11 mouse cellular contexts compared by ENCODE assay signal in the genomic region with DNA sequence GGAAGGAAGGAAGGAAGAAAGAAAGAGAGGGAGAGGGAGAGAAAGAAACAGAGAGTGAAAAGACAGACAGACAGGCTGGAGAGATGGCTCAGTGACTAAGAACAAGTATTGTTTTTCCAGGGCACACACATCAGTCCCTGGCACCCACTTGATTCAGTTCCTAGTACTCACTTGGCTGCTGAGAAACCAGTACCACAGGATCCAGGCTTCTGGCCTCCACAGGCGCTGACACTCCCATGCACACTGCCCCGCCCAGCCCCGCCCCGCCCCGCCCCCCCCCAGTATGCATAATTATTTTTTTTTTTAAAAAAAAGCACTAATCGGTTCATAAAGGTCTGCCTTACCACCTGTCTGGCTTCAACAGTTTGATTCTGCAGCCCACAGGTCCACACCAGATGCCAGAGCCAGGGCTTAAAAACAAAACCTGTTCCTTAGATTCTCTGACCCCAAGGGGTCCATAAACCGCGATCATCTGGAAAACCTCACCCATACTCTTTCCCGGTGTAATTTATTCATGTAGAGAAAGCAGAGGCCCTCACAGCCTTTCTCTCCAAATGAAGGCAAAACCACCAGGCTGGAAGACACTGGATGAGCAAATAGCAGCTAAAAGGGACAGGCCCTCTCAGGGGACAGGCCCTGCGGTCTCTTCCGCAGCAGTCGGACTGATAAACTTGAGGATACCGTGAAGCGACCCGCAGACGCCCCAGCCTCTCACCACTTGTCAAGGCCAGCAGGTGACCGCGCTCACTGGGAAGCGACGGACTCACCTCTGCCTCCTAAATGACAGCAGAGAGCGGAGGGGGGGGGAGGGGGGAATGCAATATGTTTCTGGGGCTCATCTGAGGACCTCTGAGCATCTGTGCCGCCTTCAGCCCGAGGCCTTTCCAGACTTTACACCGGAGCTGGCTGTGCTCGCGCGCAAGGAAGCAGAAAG. TPM values are rescaled to one million over a fixed set of nuclear protein-coding genes. Genes with fewer than 3 reads are reported as not detected.
DNase-seq lines count a peak whose midpoint lies in the region; ATAC-seq and TF ChIP-seq lines count a peak whose summit lies in the region.
"Had no signal": no experiment of that assay in that cellular context is flagged by ENCODE, and none has a peak within 500 bp of the region (broad histone marks: within the 10 kb centered on the region; RNA-seq: fewer than 3 reads in every experiment).

No protein-coding gene starts in this region.

- no peak overlapping the region for H3K4me3 ChIP-seq in embryonic facial prominence, embryonic 14.5 days (ENCODE audit: low read depth, low read length)
- peak overlapping the region; percentile 9; the same call in 1 of the 2 replicates for H3K4me3 ChIP-seq in limb, embryonic 13.5 days
- H3K4me3 ChIP-seq in left cerebral cortex, adult 2 months: no peak overlapping the region

- intact Hi-C loops in left cerebral cortex, adult 2 months (cut with DNase I): no loop called here

- DNase-seq in cerebellum, postnatal 14 days: peak; percentile 30 to 34
- no peak for DNase-seq in cerebellum, adult 11 months
- DNase-seq in embryonic facial prominence, embryonic 14.5 days (ENCODE audit: low spot score): peak; percentile 43
- peak; percentile 33 for DNase-seq in neural tube, embryonic 10.5 days (ENCODE audit: extremely low spot score, low spot score)
- no peak for DNase-seq in adrenal gland, adult (ENCODE audit: inconsistent age in 2 of 2, low spot score in 1 of 2)
- no peak for DNase-seq in left cerebral cortex, adult 2 months (ENCODE audit: extremely low spot score in 1 of 2, low spot score in 2 of 2)
- DNase-seq: heart, postnatal 36 days; right cerebral cortex, postnatal 14 days had no signal

- no peaks in the 10 kb centered on the region for H3K9me3 ChIP-seq in embryonic facial prominence, embryonic 14.5 days (ENCODE audit: control insufficient read depth, low read length)
- no peaks in the 10 kb centered on the region for H3K9me3 ChIP-seq in limb, embryonic 13.5 days

- 0 out of 2 replicates have a peak, but pooled peaks have one; percentile 27 for ATAC-seq in embryonic facial prominence, embryonic 14.5 days (ENCODE audit: low read depth)
- ATAC-seq in limb, embryonic 13.5 days (ENCODE audit: low FRiP score, low read depth): no peak
- ATAC-seq in cerebellum, adult (ENCODE audit: insufficient number of reproducible peaks, low FRiP score, low TSS enrichment): no peak; the same call in 1 of the 2 replicates
- ATAC-seq: activated CD4-positive, CD25-positive, alpha-beta regulatory T cell, adult 4 months had no signal

- peaks cover 7% of the 10 kb centered on the region for H3K27me3 ChIP-seq in embryonic facial prominence, embryonic 14.5 days (replicated peaks; ENCODE audit: control insufficient read depth, insufficient read depth, low read length)
- peaks cover 26% of the 10 kb centered on the region for H3K27me3 ChIP-seq in limb, embryonic 13.5 days

- no peak overlapping the region for H3K9ac ChIP-seq in embryonic facial prominence, embryonic 14.5 days (ENCODE audit: low read depth, low read length)
- no peak overlapping the region for H3K9ac ChIP-seq in limb, embryonic 13.5 days

- H3K27ac ChIP-seq in embryonic facial prominence, embryonic 14.5 days (replicated peaks; ENCODE audit: low read depth, low read length): no peak overlapping the region
- H3K27ac ChIP-seq in limb, embryonic 13.5 days: peak overlapping the region; percentile 10; the same call in 1 of the 2 replicates
- no peak overlapping the region for H3K27ac ChIP-seq in left cerebral cortex, adult 2 months

- H3K36me3 ChIP-seq in embryonic facial prominence, embryonic 14.5 days (ENCODE audit: control insufficient read depth, insufficient read depth, low read length): no peaks in the 10 kb centered on the region
- no peaks in the 10 kb centered on the region for H3K36me3 ChIP-seq in limb, embryonic 13.5 days

- no peak for TF ChIP-seq CTCF in left cerebral cortex, adult 2 months (IDR thresholded peaks at IDR 0.05)

- H3K4me2 ChIP-seq in embryonic facial prominence, embryonic 14.5 days (ENCODE audit: low read depth, low read length): peak overlapping the region; percentile 36
- peak overlapping the region; percentile 43 for H3K4me2 ChIP-seq in limb, embryonic 13.5 days (replicated peaks)

- WGBS in embryonic facial prominence, embryonic 14.5 days: 8% methylated on average over 23 of the region's 27 CpGs
- 3% methylated on average over 27 of the region's 27 CpGs for WGBS in limb, embryonic 13.5 days

- no peaks in the 10 kb centered on the region for H3K4me1 ChIP-seq in embryonic facial prominence, embryonic 14.5 days (ENCODE audit: control insufficient read depth, insufficient read depth, low read length)
- peaks cover 30% of the 10 kb centered on the region for H3K4me1 ChIP-seq in limb, embryonic 13.5 days

RNA-seq across cellular contexts. Expression of gene Serhl, which starts 0.5 kb away (rescaled TPM):
- polyA plus RNA-seq in embryonic facial prominence, embryonic 14.5 days (2014; fragmentation: Nextera tagmentation; extraction: Ambion mirVana): 63.8 and 71.6 TPM in 2 replicates
- 58.9 and 59.5 TPM in 2 replicates for polyA plus RNA-seq in limb, embryonic 13.5 days (2015; fragmentation: Nextera tagmentation; extraction: Ambion mirVana)
- total RNA-seq in left cerebral cortex, adult 2 months (2021): 10 to 100 TPM in 1 of 2 experiments, 1 to 10 TPM in 1; 9.0 to 10.2 TPM

RNA-seq across cellular contexts. Expression of gene Rrp7a, which starts 33.8 kb away (rescaled TPM):
- 61.6 and 63.0 TPM in 2 replicates for polyA plus RNA-seq in embryonic facial prominence, embryonic 14.5 days (2014; fragmentation: Nextera tagmentation; extraction: Ambion mirVana)
- 59.4 and 63.9 TPM in 2 replicates for polyA plus RNA-seq in limb, embryonic 13.5 days (2015; fragmentation: Nextera tagmentation; extraction: Ambion mirVana)
- 100 to 1,000 TPM; 147 to 159 TPM for total RNA-seq in left cerebral cortex, adult 2 months (2021)

RNA-seq across cellular contexts. Expression of gene Nfam1, which starts 55.7 kb away (rescaled TPM):
- 4.7 and 6.0 TPM in 2 replicates for polyA plus RNA-seq in embryonic facial prominence, embryonic 14.5 days (2014; fragmentation: Nextera tagmentation; extraction: Ambion mirVana)
- 3.4 TPM in 2 replicates for polyA plus RNA-seq in limb, embryonic 13.5 days (2015; fragmentation: Nextera tagmentation; extraction: Ambion mirVana)
- total RNA-seq in left cerebral cortex, adult 2 months (2021): 1 to 10 TPM; 2.2 to 2.8 TPM

Comparison
In these comparisons a context has a peak if more than half of its experiments do, and no peak if none do; other contexts are left out.
1. DNase-seq: peak in cerebellum, postnatal 14 days (2 of 2), embryonic facial prominence, embryonic 14.5 days (single experiment) and neural tube, embryonic 10.5 days (single experiment); none in cerebellum, adult 11 months (single experiment), adrenal gland, adult (0 of 2) and left cerebral cortex, adult 2 months (0 of 2).